Mouse (Mus musculus) stomach, embryonic 16.5 days (tissue): ENCODE measurements around the gene Cracr2b. TPM values are rescaled to one million over a fixed set of nuclear protein-coding genes. Genes with fewer than 3 reads are reported as not detected.
"Not testable (repeated sequence)": the region's sequence is repeated elsewhere in the genome, so short reads cannot be mapped to it uniquely, and the experiment has no call there.

Experiments used
- ATAC-seq: fragments of 200-750 bp; cut with Nextera tagmentation; 2 replicates; pipeline ENCODE4 v1.8.0; 2017; ENCODE audit warnings: moderate number of reproducible peaks, moderate TSS enrichment; ENCODE audit not compliant: insufficient read depth, low FRiP score
- H3K27ac ChIP-seq: fragments of 300-500 bp; sonication (generic); 2 replicates; pipeline ENCODE4 v1.5.1; 2014; ENCODE audit warnings: low read length
- H3K27me3 ChIP-seq: fragments of 300-500 bp; sonication (generic); 2 replicates; pipeline ENCODE4 v1.6.1; 2014; ENCODE audit warnings: low read length, control low read depth, mixed read lengths; ENCODE audit not compliant: control insufficient read depth, insufficient read depth
- H3K36me3 ChIP-seq: fragments of 300-500 bp; sonication (generic); 2 replicates; pipeline ENCODE4 v1.6.1; 2014; ENCODE audit warnings: low read length; ENCODE audit not compliant: control insufficient read depth, insufficient read depth
- H3K4me1 ChIP-seq: fragments of 300-500 bp; sonication (generic); 2 replicates; pipeline ENCODE4 v1.6.1; 2014; ENCODE audit warnings: low read length, control low read depth, mixed read lengths; ENCODE audit not compliant: control insufficient read depth, insufficient read depth
- H3K4me2 ChIP-seq: fragments of 300-500 bp; sonication (generic); 2 replicates; pipeline ENCODE4 v1.6.1; 2014; ENCODE audit warnings: low read depth, low read length, mixed read lengths
- H3K4me3 ChIP-seq: fragments of 300-500 bp; sonication (generic); replicated peaks from 2 replicates; pipeline ENCODE4 v1.5.1; 2014; ENCODE audit warnings: mild to moderate bottlenecking, low read length
- H3K9ac ChIP-seq: fragments of 300-500 bp; sonication (generic); 2 replicates; pipeline ENCODE4 v1.6.1; 2014; ENCODE audit warnings: low read length
- H3K9me3 ChIP-seq: fragments of 300-500 bp; sonication (generic); replicated peaks from 2 replicates; pipeline ENCODE4 v1.6.1; 2016; ENCODE audit warnings: low read length, control low read depth; ENCODE audit not compliant: control insufficient read depth
- WGBS: fragments of 180-500 bp; shearing (Covaris S2); extraction: QIAGEN DNeasy Blood & Tissue Kit; methylation state at CpG from one replicate; pipeline ENCODE4 v1.1.7; 2014; 5-methylcytosine and 5-hydroxymethylcytosine counted together
- polyA plus RNA-seq: library from polyadenylated mRNA; unstranded; fragments of >200 nt; fragmentation: Nextera tagmentation; extraction: Ambion mirVana; gene quantifications from 2 replicates; pipeline ENCODE4 v1.2.1, GENCODE M21; 2015

Gene Cracr2b
- polyA plus RNA-seq, 1 experiment from 2014 or later = 21.4 TPM

DNA sequence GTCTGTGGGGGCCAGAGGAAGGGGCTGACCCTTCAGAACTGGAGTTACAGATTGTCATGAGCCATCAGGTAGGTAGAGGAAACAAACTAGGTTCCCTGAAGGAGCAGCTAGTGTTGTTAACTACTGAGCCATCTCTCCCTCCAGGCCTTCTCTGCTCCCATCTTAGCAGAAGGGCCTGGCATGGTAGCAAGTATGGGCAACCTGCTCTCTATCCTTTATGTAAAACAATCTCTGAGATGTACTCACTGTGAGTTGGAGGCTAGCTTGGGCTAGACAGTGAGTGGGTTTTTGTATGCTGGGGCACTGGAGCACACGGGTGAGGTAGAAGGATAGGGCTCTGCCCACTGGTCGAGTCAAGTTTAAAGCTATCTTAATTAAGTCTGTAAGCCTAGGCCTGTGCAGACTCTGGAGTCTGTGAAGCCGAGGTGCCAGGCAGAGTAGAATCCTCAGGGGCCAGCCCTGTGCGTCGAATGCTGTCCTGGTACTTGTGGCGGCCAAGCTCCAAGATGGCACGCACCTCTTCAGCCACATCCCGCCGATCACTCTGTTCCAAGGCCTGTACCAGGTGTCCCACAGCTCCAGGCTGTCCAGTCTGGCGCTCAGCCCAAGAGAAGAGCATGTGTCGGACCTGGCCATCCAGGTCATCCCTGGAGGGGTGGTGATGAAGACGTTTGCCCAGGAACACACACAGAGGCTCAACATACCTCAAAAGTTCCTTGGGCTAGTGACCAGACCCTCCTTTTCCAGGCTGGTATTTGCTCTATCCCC is 22.5 kb upstream of the Cracr2b start:
- Histone ChIP-seq H3K4me2 (no peak overlapping the region), H3K4me1 (peaks cover 44% of the 10 kb centered on the region), H3K4me3 (no peak overlapping the region), H3K9ac (no peak overlapping the region), H3K9me3 (no peaks in the 10 kb centered on the region), H3K27ac (no peak overlapping the region), H3K36me3 (no peaks in the 10 kb centered on the region), H3K27me3 (no peaks in the 10 kb centered on the region)
- ATAC-seq = no peak
- 91% methylated on average over 12 of the region's 12 CpGs for WGBS

GRCm38 (mm10) chr7:141439140-141439679 is 21.7 kb upstream of the Cracr2b start:
- Histone ChIP-seq H3K4me3 (no peak overlapping the region), H3K27me3 (no peaks in the 10 kb centered on the region), H3K36me3 (no peaks in the 10 kb centered on the region), H3K27ac (no peak overlapping the region), H3K9me3 (no peaks in the 10 kb centered on the region), H3K4me2 (no peak overlapping the region), H3K9ac (no peak overlapping the region), H3K4me1 (peaks cover 42% of the 10 kb centered on the region)
- no peak for ATAC-seq
- 95% methylated on average over 10 of the region's 10 CpGs for WGBS

DNA sequence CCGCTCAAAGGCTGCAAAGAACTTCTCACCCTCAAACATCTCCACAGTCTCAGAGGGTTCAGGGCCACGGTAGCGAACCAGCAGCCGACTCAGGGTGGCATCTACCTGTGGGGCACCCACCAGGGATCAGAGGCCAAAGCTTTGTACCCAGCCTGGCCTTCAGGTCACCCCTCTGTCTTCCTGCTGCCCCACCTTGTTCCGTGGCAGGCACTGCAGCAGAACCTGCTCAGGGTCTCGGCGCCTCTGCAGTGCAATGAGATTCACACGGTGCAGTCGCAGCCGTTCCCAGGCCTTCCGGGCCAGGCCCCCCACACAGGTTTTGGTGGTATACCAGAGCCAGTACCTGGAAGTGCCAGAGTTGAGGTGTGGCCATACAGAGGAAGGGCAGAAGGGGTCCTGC is 21.1 kb upstream of the Cracr2b start:
- Histone ChIP-seq H3K4me2 (no peak overlapping the region), H3K9me3 (no peaks in the 10 kb centered on the region), H3K4me1 (peaks cover 37% of the 10 kb centered on the region), H3K27ac (no peak overlapping the region), H3K9ac (no peak overlapping the region), H3K4me3 (no peak overlapping the region), H3K36me3 (no peaks in the 10 kb centered on the region), H3K27me3 (no peaks in the 10 kb centered on the region)
- ATAC-seq = no peak
- WGBS = 93% methylated on average over 11 of the region's 11 CpGs

GRCm38 (mm10) chr7:141440613-141441012 is 20.3 kb upstream of the Cracr2b start:
- H3K9ac ChIP-seq = no peak overlapping the region
- H3K27me3 ChIP-seq = no peaks in the 10 kb centered on the region
- no peak overlapping the region for H3K27ac ChIP-seq
- H3K4me3 ChIP-seq = no peak overlapping the region
- no peaks in the 10 kb centered on the region for H3K9me3 ChIP-seq
- no peaks in the 10 kb centered on the region for H3K36me3 ChIP-seq
- ATAC-seq = no peak
- WGBS = 25% methylated on average over 6 of the region's 6 CpGs
- H3K4me2 ChIP-seq = no peak overlapping the region
- peaks cover 30% of the 10 kb centered on the region for H3K4me1 ChIP-seq

DNA sequence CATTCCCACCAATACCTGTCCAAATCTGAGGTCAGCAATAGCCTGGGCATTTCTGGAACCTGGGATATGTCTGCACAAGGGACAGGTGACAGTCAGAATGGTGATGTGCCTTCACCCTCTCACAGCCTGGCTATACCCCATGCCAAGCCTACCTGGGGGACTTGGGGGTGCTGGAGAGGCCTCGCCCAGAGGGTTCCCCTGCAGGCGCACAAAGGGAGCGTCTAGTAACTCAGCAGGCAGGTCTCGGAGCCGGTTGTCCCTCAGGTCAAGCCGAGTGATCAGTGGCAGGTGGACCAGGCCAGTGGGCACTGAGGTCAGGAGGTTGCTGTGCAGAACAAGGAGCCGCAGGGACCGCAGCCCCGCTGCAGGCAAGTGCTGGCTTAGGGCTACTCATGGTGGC is 19.4 kb upstream of the Cracr2b start:
- no peaks in the 10 kb centered on the region for H3K36me3 ChIP-seq
- H3K27me3 ChIP-seq = no peaks in the 10 kb centered on the region
- no peak overlapping the region for H3K9ac ChIP-seq
- no peak for ATAC-seq
- H3K27ac ChIP-seq = no peak overlapping the region
- H3K9me3 ChIP-seq = no peaks in the 10 kb centered on the region
- H3K4me3 ChIP-seq = no peak overlapping the region
- WGBS = 91% methylated on average over 9 of the region's 9 CpGs
- H3K4me1 ChIP-seq = peaks cover 28% of the 10 kb centered on the region
- H3K4me2 ChIP-seq = no peak overlapping the region

- Histone ChIP-seq H3K36me3 (no peaks in the 10 kb centered on the region), H3K4me3 (peak overlapping the region; percentile 51; the same call in 1 of the 2 replicates), H3K27me3 (no peaks in the 10 kb centered on the region), H3K4me2 (peak overlapping the region; percentile 72), H3K9me3 (no peaks in the 10 kb centered on the region), H3K27ac (no peak overlapping the region), H3K9ac (peak overlapping the region; percentile 77), H3K4me1 (peaks cover 24% of the 10 kb centered on the region)
- WGBS = 94% methylated on average over 13 of the region's 13 CpGs
- no peak for ATAC-seq
Observed at GRCm38 (mm10) chr7:141442199-141442598, 18.7 kb upstream of the Cracr2b start.

DNA sequence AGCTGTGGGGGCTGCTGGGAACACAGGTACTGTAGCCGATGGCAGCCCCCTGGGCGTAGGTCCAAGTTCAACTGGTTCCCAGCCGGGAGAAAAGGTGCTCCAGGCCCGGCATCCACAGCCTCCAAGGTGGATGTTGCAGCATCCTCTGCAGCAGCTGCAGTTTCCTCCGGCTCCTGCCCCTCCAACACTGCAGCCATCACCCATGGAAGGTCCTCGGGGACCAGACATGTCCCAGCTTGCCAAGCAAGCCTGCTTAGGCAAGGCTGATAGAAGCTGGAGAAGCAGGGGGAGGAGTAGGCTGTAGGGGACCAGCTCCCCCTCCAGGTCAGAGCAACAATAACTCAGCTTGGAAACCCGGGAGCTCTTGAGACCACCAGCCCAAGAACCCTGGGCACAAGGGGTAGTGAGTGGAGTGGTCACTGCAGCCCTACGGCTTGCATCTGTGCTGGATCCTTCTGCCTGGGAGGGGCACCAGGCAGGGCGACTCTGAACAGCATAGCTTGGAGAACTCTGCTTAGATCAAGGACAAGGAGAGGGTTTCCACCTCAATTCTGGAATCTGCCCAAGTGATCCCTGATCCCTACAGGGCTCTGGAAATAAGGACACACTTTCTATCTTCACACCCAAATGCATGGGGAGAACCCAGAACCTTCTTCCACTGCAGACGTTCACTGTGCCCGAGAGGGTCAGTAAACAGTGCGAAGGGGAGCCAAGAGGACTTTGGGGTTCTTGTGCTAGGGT is 17.6 kb upstream of the Cracr2b start:
- Histone ChIP-seq H3K36me3 (no peaks in the 10 kb centered on the region), H3K4me1 (peaks cover 26% of the 10 kb centered on the region), H3K27me3 (no peaks in the 10 kb centered on the region), H3K4me3 (peak overlapping the region; percentile 51), H3K27ac (peak overlapping the region; percentile 71), H3K9ac (peak overlapping the region; percentile 77), H3K9me3 (no peaks in the 10 kb centered on the region), H3K4me2 (peak overlapping the region; percentile 72)
- WGBS = 16% methylated on average over 12 of the region's 12 CpGs
- ATAC-seq = no peak

GRCm38 (mm10) chr7:141443828-141444237 is 17.1 kb upstream of the Cracr2b start, which contains the start of gene Pidd1:
TSS of gene Pidd1 (minus strand) at chr7:141444025.
- Histone ChIP-seq H3K27me3 (no peaks in the 10 kb centered on the region), H3K9ac (peak within 1 kb of the TSS; percentile 77), H3K4me3 (peak within 1 kb of the TSS; percentile 51), H3K27ac (peak within 1 kb of the TSS; percentile 71), H3K4me1 (peaks cover 31% of the 10 kb centered on the region), H3K4me2 (peak within 1 kb of the TSS; percentile 72), H3K36me3 (0 out of 2 replicates have a peak, but pooled peaks cover 3% of the 10 kb centered on the region), H3K9me3 (no peaks in the 10 kb centered on the region)
- ATAC-seq = peak; percentile 68; the same call in 1 of the 2 replicates
- WGBS = under 1% methylated on average over 25 of the region's 25 CpGs

DNA sequence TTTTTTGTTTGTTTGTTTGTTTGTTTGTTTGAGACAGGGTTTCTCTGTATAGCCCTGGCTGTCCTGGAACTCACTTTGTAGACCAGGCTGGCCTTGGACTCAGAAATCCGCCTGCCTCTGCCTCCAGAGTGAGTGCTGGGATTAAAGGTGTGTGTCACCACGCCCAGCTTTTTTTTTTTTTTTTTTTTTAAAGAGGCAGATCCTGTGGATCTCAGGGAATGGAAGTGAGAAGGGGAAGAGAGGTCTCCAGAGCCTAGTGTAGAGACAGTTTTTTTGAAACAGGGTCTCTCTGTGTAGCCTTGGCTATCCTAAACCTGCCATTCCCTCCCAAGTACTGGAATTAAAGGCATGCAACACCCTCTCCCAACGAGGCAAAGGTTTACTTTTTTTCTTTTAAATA is 14.5 kb upstream of the Cracr2b start:
- H3K27me3 ChIP-seq, H3K9me3 ChIP-seq, H3K27ac ChIP-seq, ATAC-seq, H3K4me3 ChIP-seq, H3K9ac ChIP-seq: not testable (repeated sequence)
- WGBS = 65% methylated on average over 3 of the region's 3 CpGs
- peak overlapping the region; percentile 54; the same call in 1 of the 2 replicates for H3K4me2 ChIP-seq
- H3K4me1 ChIP-seq = peaks cover 25% of the 10 kb centered on the region
- H3K36me3 ChIP-seq = peaks cover 11% of the 10 kb centered on the region; the same call in 1 of the 2 replicates
